Mouse (Mus musculus): Measurements from ENCODE around the gene Hoxa2.

Gene Hoxa2

DNA sequence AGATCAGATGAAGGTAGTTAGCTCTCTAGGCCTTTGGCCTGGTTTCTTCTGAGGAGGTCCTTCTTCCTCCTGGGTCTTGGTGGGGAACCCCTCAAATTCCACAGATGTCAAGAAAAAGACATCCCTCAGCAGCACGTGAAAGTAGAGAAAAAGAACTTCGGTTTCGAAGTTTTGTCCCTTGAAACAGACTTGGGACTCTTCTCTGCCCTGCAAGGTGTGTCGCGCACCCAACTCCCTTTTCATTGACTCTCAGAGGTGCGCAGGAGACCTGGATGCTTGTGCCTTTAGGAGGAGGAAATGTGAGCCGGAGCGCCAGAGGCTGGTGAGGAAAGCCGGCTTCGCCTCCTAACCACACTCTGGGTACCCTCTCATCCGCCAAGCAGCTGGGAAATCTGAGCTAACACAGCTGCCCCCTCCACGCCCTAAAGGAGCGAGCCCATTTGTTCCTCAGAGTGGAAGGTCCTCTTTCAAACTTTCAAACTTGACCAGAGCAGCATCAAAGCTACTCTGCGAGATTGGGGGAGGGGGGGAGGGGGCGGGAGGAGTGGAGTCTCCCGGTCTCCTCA, 14.1 kb downstream of the Hoxa2 start:
- in situ Hi-C loops (cut with MboI, MseI) = no loop called here

DNA sequence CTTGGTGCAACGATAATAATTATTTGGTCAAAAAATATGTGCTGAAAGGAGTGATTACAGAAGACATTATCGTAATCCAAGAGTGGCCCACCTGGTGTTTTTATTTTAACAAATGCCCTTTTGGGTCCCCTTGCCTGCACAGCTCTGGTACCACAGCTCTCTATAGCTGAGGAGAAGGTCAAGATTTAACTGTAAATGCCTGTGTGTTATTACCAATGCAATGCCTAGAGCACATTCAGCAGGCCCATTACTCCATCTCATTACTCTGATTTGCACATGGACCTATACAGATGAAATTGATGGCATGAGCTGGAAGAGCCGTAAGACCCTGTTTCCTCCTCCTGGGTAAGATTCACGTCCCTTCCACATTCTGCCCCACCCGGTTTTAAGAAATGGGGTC, 25.5 kb downstream of the Hoxa2 start:
- in situ Hi-C loops (cut with MboI, MseI) = loop anchor here (5.0 to 10.0 kb wide), 2 partner anchors 63 to 1254 kb away; partner anchors contain the start of gene Hoxa5

DNA sequence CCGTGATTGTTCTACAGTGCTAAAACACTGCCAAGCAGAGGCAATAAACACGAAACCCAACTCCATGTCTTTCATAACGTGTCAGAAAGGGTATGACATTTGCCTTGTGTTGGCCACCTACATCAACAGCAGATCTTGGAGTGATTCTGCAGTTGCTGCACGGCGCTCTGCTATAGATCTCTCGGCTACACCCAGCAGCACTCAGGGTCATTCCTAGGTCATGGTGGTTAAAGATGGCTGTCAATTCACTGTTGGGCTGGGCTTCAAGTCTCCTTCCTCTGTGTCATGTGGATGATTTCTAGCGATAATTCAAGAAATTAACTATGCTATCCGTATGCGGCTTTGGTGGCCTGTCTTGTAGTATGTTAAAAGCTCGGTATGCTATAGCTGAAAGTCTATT, 26.1 kb downstream of the Hoxa2 start:
- in situ Hi-C loops (cut with MboI, MseI) = loop anchor here (5.0 to 10.0 kb wide), 2 partner anchors 64 to 1254 kb away; partner anchors contain the start of gene Hoxa5

DNA sequence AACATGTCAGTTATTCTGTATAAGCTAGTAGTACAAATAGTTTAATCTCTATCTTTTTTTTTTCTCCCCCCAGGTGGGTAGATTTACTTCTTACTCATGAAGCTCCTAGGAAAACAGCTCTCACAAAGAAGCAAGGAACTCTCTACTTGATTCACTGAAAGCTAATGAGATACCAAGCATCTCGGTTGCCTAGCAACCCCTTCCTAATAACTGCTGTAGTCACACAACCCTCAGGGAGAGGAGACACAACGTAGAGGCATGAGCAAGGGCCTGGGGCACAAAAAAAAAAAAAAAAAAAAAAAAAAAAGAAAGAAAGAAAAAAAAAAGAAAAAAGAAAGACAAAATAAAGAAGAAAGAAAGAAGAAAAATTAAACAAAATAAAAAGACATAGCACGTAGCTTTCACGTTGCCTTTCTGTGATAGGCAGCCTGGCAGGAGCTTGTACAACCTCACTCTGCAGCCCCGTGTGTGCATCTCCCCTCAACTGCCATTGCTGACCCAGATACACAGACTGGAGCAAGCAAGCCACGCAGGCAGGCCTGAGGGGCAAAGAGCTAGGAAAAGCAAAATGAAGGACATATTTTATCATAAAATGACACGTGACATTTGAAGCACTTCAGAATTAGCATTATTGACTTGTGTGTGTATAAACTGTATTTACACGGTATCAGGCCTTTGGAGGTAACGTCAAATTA, 26.6 kb downstream of the Hoxa2 start:
- in situ Hi-C loops (cut with MboI, MseI) = loop anchor here (5.0 to 10.0 kb wide), 2 partner anchors 64 to 1253 kb away; partner anchors contain the start of gene Hoxa5

DNA sequence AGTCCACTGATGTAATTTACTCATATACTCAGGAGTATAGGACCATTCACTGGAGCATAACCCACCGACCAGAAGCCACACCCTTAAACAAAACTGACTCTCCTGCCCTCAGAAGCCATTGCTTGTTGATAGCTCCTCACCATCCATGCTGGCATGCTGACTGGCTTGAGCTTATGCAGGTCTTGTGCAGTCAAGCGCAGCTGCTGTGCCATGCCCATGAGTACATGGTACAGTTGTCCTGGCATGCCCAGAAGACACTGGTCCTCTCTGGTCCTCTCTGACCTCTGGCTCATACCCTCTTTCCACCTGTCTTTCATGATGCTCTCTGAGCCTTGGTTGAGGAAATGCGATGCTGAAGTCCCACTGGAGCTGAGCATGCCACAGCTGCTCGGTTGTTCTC, 41.0 kb downstream of the Hoxa2 start:
- in situ Hi-C loops (cut with MboI, MseI) = no loop called here

DNA sequence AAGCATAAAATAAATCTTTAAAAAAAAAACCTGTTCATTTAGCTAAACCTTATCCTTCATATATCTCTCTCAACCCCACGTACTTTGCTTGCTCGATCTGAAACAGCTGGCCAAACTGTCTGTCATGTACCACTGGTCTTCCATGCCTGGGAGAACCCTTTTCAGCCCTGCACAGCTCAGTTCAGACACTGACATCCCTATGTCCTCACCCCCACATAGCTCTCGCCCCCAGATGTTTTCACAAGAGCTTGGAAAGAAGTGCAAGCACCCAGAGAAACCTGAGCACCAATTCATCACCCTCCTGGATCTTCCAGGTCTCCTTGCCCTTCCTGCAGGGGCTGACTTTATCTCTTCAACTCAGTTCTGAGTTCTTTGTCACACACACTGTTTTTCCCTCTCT, 43.5 kb downstream of the Hoxa2 start:
- in situ Hi-C loops (cut with MboI, MseI) = no loop called here

DNA sequence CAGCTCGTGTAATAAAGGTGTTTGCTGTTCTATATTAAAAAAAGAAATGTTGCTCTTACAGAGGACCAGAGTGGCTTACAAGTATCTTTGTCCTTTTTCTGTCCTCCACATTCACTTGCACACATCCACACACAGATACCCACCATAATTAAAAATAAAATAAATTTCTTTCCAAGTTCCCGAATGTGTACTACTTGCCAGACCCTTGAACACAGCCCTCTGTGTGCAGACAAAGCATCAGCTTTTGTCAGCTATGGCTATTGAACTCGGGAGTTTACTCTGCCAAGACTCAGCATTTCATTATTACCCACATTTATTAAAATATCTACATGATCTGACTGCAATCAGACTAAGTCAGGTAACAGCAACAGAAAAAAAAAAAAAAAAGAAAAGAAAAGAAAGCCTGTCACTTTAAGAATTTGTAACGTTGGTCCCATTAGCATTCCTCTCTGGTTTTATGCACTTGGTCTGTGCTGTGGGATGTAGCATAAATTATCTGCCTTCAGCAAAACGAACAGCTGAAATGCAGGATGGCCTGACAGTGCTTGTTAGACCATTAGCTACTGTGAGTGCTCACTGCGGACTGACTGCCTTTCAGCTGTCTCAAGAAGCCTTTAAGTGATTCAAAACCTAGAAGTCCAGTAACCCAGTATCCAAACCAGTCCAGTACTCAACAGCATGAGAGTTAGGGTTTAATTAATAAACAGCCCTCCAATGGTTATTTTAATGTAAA, 45.6 kb downstream of the Hoxa2 start:
- in situ Hi-C loops (cut with MboI, MseI) = no loop called here

DNA sequence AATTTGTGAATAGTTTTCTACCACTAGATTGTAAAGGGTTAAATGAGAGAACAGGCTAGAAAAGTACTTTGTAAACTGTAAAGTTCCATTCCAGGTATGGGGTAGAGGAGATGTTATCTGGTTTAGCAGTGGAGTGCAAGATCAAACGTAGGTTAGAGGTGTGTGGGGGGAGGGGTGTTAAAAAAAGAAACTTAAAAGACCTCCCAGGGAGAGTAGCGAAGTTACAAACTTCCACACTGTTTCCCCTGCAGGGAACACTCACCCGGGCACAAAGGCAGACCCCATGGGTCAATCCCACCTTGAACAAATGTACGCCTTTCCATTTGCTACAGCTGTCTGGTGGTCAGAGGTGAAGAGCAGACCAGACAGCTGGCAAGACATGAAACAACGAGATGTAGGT, 48.7 kb downstream of the Hoxa2 start:
- in situ Hi-C loops (cut with MboI, MseI) = no loop called here

Data from regulatory T cell (primary cell).